Mouse (Mus musculus): ENCODE measurements around the gene Smpdl3a.

Smpdl3a gene

GRCm38 (mm10) chr10:57794018-57794417 is at the start of gene Smpdl3a:
Smpdl3a (plus strand) TSS chr10:57794335.
- no peak for DNase-seq (ENCODE audit: low read depth, low spot score)

- DNase-seq (ENCODE audit: low read depth, low spot score) = no peak
Measured at GRCm38 (mm10) chr10:57745452-57745851, 48.7 kb upstream of the Smpdl3a start.

- DNase-seq (ENCODE audit: low read depth, low spot score) = no peak
Measured at GRCm38 (mm10) chr10:57747127-57747526, 47.0 kb upstream of the Smpdl3a start.

GRCm38 (mm10) chr10:57753343-57753742 is 40.8 kb upstream of the Smpdl3a start:
- DNase-seq (ENCODE audit: low read depth, low spot score) = no peak

GRCm38 (mm10) chr10:57755201-57755736 is 38.9 kb upstream of the Smpdl3a start:
- no peak for DNase-seq (ENCODE audit: low read depth, low spot score)

GRCm38 (mm10) chr10:57758999-57759398 is 35.1 kb upstream of the Smpdl3a start:
- DNase-seq (ENCODE audit: low read depth, low spot score) = no peak

GRCm38 (mm10) chr10:57760694-57761093 is 33.4 kb upstream of the Smpdl3a start:
- DNase-seq (ENCODE audit: low read depth, low spot score) = no peak

GRCm38 (mm10) chr10:57763044-57763443 is 31.1 kb upstream of the Smpdl3a start:
- no peak for DNase-seq (ENCODE audit: low read depth, low spot score)

GRCm38 (mm10) chr10:57783289-57784130 is 10.6 kb upstream of the Smpdl3a start:
- no peak for DNase-seq (ENCODE audit: low read depth, low spot score)

- DNase-seq (ENCODE audit: low read depth, low spot score) = no peak
Measured at GRCm38 (mm10) chr10:57784131-57784875, 9.8 kb upstream of the Smpdl3a start.

- no peak for DNase-seq (ENCODE audit: low read depth, low spot score)
Measured at GRCm38 (mm10) chr10:57784876-57785150, 9.3 kb upstream of the Smpdl3a start, which contains the start of gene Fabp7. Fabp7 (plus strand) TSS chr10:57784881.

GRCm38 (mm10) chr10:57785552-57785951 is 8.6 kb upstream of the Smpdl3a start:
- no peak for DNase-seq (ENCODE audit: low read depth, low spot score)

- no peak for DNase-seq (ENCODE audit: low read depth, low spot score)
Measured at GRCm38 (mm10) chr10:57792957-57793356, 1.2 kb upstream of the Smpdl3a start.

- peak; percentile 9 for DNase-seq (ENCODE audit: low read depth, low spot score)
Measured at GRCm38 (mm10) chr10:57794491-57795461, 641 bp downstream of the Smpdl3a start.

GRCm38 (mm10) chr10:57795542-57795941 is 1.4 kb downstream of the Smpdl3a start:
- no peak for DNase-seq (ENCODE audit: low read depth, low spot score)

- DNase-seq (ENCODE audit: low read depth, low spot score) = peak; percentile 22
Measured at GRCm38 (mm10) chr10:57796057-57796456, 1.9 kb downstream of the Smpdl3a start.

GRCm38 (mm10) chr10:57799486-57799885 is 5.4 kb downstream of the Smpdl3a start:
- DNase-seq (ENCODE audit: low read depth, low spot score) = no peak

- DNase-seq (ENCODE audit: low read depth, low spot score) = no peak
Measured at GRCm38 (mm10) chr10:57807754-57808153, 13.6 kb downstream of the Smpdl3a start.

- no peak for DNase-seq (ENCODE audit: low read depth, low spot score)
Measured at GRCm38 (mm10) chr10:57812161-57812856, 18.2 kb downstream of the Smpdl3a start.

- DNase-seq (ENCODE audit: low read depth, low spot score) = no peak
Measured at GRCm38 (mm10) chr10:57814295-57814694, 20.2 kb downstream of the Smpdl3a start.

GRCm38 (mm10) chr10:57815869-57816268 is 21.7 kb downstream of the Smpdl3a start:
- no peak for DNase-seq (ENCODE audit: low read depth, low spot score)

All from ES-CJ7 (cell line).